Mouse (Mus musculus) heart, postnatal 25 days (tissue): ENCODE results near the gene Yif1a. TPM values are rescaled to one million over a fixed set of nuclear protein-coding genes. Genes with fewer than 3 reads are reported as not detected.
A peak's percentile ranks its signal among the peaks of the same experiment; 100 is the strongest.

Experiments
- DNase-seq: peaks from one replicate; pipeline ENCODE4 v3.0.0; 2022; ENCODE audit warnings: low spot score
- intact Hi-C: fragments of 180-260 bp; cut with DNase I; formaldehyde crosslinking; loops from one replicate; pipeline ENCODE4 v1.15.1; 2025
- total RNA-seq, 2 experiments: library from RNA; stranded (reverse); gene quantifications; 2 replicates each; pipeline ENCODE4 v1.2.3; 2021

Gene Yif1a
- total RNA-seq, 2 experiments from 2014 or later = 91.5 to 92.6 TPM

GRCm38 (mm10) chr19:5108271-5108575 lies 19.9 kb downstream of the Yif1a start:
- intact Hi-C loops = loop anchor here (5.0 kb wide), 2 partner anchors 189 to 259 kb away; partner anchors contain the start of genes Banf1, Eif1ad, Gal3st3 and Sf3b2
- DNase-seq = no peak

GRCm38 (mm10) chr19:5108702-5109101 lies 20.4 kb downstream of the Yif1a start:
- intact Hi-C loops = loop anchor here (5.0 kb wide), 2 partner anchors 189 to 259 kb away; partner anchors contain the start of genes Banf1, Eif1ad, Gal3st3 and Sf3b2
- no peak for DNase-seq

- no peak for DNase-seq
- intact Hi-C loops = loop anchor here (5.0 kb wide), 2 partner anchors 187 to 257 kb away; partner anchors contain the start of genes Banf1, Eif1ad, Gal3st3 and Sf3b2
Observed at GRCm38 (mm10) chr19:5109659-5110453, 21.5 kb downstream of the Yif1a start.

GRCm38 (mm10) chr19:5113783-5114182 lies 25.4 kb downstream of the Yif1a start:
- intact Hi-C loops = no loop called here
- no peak for DNase-seq

- peak; percentile 73 for DNase-seq
- intact Hi-C loops = loop anchor here (2.0 kb wide), 1 partner anchor 21 kb away; no protein-coding TSS in a partner anchor
Observed at GRCm38 (mm10) chr19:5117494-5118383, 29.4 kb downstream of the Yif1a start.

- intact Hi-C loops = no loop called here
- DNase-seq = no peak
Observed at GRCm38 (mm10) chr19:5118384-5118698, 30.0 kb downstream of the Yif1a start, which contains the start of gene Klc2. Klc2 (minus strand) TSS chr19:5118560.

- intact Hi-C loops = no loop called here
- DNase-seq = no peak
Observed at GRCm38 (mm10) chr19:5122492-5122891, 34.2 kb downstream of the Yif1a start.

- intact Hi-C loops = no loop called here
- no peak for DNase-seq
Observed at GRCm38 (mm10) chr19:5123241-5123640, 34.9 kb downstream of the Yif1a start.

- DNase-seq = no peak
- intact Hi-C loops = no loop called here
Observed at GRCm38 (mm10) chr19:5124055-5124614, 35.8 kb downstream of the Yif1a start.

- intact Hi-C loops = no loop called here
- DNase-seq = no peak
Observed at GRCm38 (mm10) chr19:5129770-5130169, 41.4 kb downstream of the Yif1a start.

GRCm38 (mm10) chr19:5131237-5131636 lies 42.9 kb downstream of the Yif1a start:
- intact Hi-C loops = no loop called here
- DNase-seq = no peak

- intact Hi-C loops = loop anchor here (2.0 kb wide), 2 partner anchors 23 to 45 kb away; no protein-coding TSS in a partner anchor
- no peak for DNase-seq
Observed at GRCm38 (mm10) chr19:5139640-5140039, 51.3 kb downstream of the Yif1a start.

Other genes starting within 250 kb of the Yif1a start
- 10 to 100 TPM; 26.2 to 26.6 TPM for gene Ccs, start 249.2 kb upstream of the Yif1a start, total RNA-seq
- gene Ccdc87, start 249.2 kb upstream of the Yif1a start, total RNA-seq = not detected
- gene Ctsf, start 233.4 kb upstream of the Yif1a start, total RNA-seq = 10 to 100 TPM; 77.9 to 82.6 TPM
- under 1 TPM; 0.42 to 0.53 TPM for gene Actn3, start 210.6 kb upstream of the Yif1a start, total RNA-seq
- gene Zdhhc24, start 209.9 kb upstream of the Yif1a start, total RNA-seq = 1 to 10 TPM; 2.6 to 4.0 TPM
- 1 to 10 TPM; 4.0 to 4.1 TPM for gene Bbs1, start 181.9 kb upstream of the Yif1a start, total RNA-seq
- gene Dpp3, start 160.3 kb upstream of the Yif1a start, total RNA-seq = 10 to 100 TPM; 17.5 to 19.6 TPM
- gene Peli3, start 145.4 kb upstream of the Yif1a start, total RNA-seq = 1 to 10 TPM; 1.0 to 1.3 TPM
- gene Mrpl11, start 126.4 kb upstream of the Yif1a start, total RNA-seq = 10 to 100 TPM; 70.9 to 73.2 TPM
- gene Npas4, start 98.2 kb upstream of the Yif1a start, total RNA-seq = under 1 TPM in 1 of 2 experiments, not detected in 1; 0.06 TPM
- gene Slc29a2, start 64.7 kb upstream of the Yif1a start, total RNA-seq = 10 to 100 TPM; 12.2 to 13.3 TPM
- gene B4gat1, start 49.7 kb upstream of the Yif1a start, total RNA-seq = 10 to 100 TPM; 47.0 to 47.3 TPM
- gene AC124502.3, start 49.6 kb upstream of the Yif1a start, total RNA-seq = 1 to 10 TPM; 2.2 TPM
- 10 to 100 TPM; 11.4 to 12.3 TPM for gene Brms1, start 47.2 kb upstream of the Yif1a start, total RNA-seq
- 1 to 10 TPM; 1.6 to 3.4 TPM for gene Rin1, start 38.1 kb upstream of the Yif1a start, total RNA-seq
- 10 to 100 TPM; 15.3 to 16.1 TPM for gene Cd248, start 20.5 kb upstream of the Yif1a start, total RNA-seq
- 1 to 10 TPM; 4.0 to 4.8 TPM for gene Tmem151a, start 3.0 kb upstream of the Yif1a start, total RNA-seq
- under 1 TPM in 1 of 2 experiments, not detected in 1; 0.18 TPM for gene Cnih2, start 10.0 kb downstream of the Yif1a start, total RNA-seq
- gene Rab1b, start 18.5 kb downstream of the Yif1a start, total RNA-seq = 100 to 1,000 TPM; 178 to 189 TPM
- 10 to 100 TPM; 47.1 to 53.0 TPM for gene Klc2, start 30.0 kb downstream of the Yif1a start, total RNA-seq
- 10 to 100 TPM; 21.1 TPM for gene Pacs1, start 184.6 kb downstream of the Yif1a start, total RNA-seq
- 100 to 1,000 TPM; 110 to 115 TPM for gene Sf3b2, start 206.9 kb downstream of the Yif1a start, total RNA-seq
- gene Gal3st3, start 209.8 kb downstream of the Yif1a start, total RNA-seq = 10 to 100 TPM; 24.5 to 25.7 TPM
- not detected for gene Catsper1, start 247.2 kb downstream of the Yif1a start, total RNA-seq